Mouse (Mus musculus): Measurements from ENCODE around the gene Ppan.

- TF ChIP-seq CTCF (IDR thresholded peaks at IDR 0.05; ENCODE audit: low read depth, low read length) (peak; percentile 19), POLR2A (IDR thresholded peaks at IDR 0.05; ENCODE audit: insufficient read depth, low read length) (no peak), EP300 (IDR thresholded peaks at IDR 0.05; ENCODE audit: insufficient read depth, low read depth, low read length) (no peak)
Measured at GRCm38 (mm10) chr9:20870211-20871173, 17.5 kb upstream of the Ppan start.

Measured in ES-Bruce4 (cell line).